In the genomic region with DNA sequence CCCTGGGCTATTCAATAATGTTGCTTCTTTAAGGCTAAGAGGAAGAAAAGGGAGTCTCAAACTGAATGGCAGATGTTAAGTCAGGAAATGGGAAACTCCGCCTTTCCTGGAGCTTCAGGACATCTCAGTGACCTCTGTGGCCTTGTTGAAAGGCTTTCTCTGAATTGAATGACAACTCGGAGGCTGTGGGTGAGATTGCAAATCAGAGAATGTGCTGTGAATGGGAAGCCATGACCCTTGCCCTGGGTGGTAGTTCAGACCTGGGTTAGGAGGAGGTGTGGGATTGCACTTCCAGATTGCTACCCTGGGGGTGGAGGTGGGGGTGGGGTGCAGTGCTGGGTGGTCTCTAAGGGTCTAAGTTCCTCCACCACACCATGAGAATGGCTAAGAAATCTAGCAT, we compare ENCODE assay signal across 10 mouse cellular contexts.
A peak's percentile ranks its signal among the peaks of the same experiment; 100 is the strongest.
DNase-seq lines count a peak whose midpoint lies in the region; ATAC-seq and TF ChIP-seq lines count a peak whose summit lies in the region.
"Had no signal": no experiment of that assay in that cellular context is flagged by ENCODE, and none has a peak within 500 bp of the region (broad histone marks: within the 10 kb centered on the region; RNA-seq: fewer than 3 reads in every experiment).

No protein-coding gene starts in this region.

- peak overlapping the region; percentile 6; the same call in 1 of the 2 replicates for H3K27ac ChIP-seq in midbrain, embryonic 13.5 days
- no peak overlapping the region for H3K27ac ChIP-seq in midbrain, embryonic 15.5 days
- 0 out of 2 replicates have a peak overlapping the region, but pooled peaks have one; percentile 6 for H3K27ac ChIP-seq in kidney, postnatal 0 days
- peak overlapping the region; percentile 71 for H3K27ac ChIP-seq in stomach, embryonic 16.5 days (ENCODE audit: low read length)
- H3K27ac ChIP-seq: macrophage had no signal

- TF ChIP-seq CTCF in kidney, postnatal 0 days (IDR thresholded peaks at IDR 0.05; ENCODE audit: low read depth): no peak

- H3K9ac ChIP-seq in midbrain, embryonic 13.5 days (replicated peaks): no peak overlapping the region
- no peak overlapping the region for H3K9ac ChIP-seq in midbrain, embryonic 15.5 days
- H3K9ac ChIP-seq in kidney, postnatal 0 days (ENCODE audit: low read depth, low read length): no peak overlapping the region
- no peak overlapping the region for H3K9ac ChIP-seq in stomach, embryonic 16.5 days (ENCODE audit: low read length)

- no peak for ATAC-seq in midbrain, embryonic 13.5 days
- no peak for ATAC-seq in midbrain, embryonic 15.5 days (replicated peaks)
- ATAC-seq in kidney, postnatal 0 days (replicated peaks; ENCODE audit: low FRiP score, low read depth): no peak
- ATAC-seq in stomach, embryonic 16.5 days (ENCODE audit: insufficient read depth, low FRiP score): 0 out of 2 replicates have a peak, but pooled peaks have one; percentile 33
- ATAC-seq: Patski had no signal

- H3K9me3 ChIP-seq in midbrain, embryonic 13.5 days: no peaks in the 10 kb centered on the region
- H3K9me3 ChIP-seq in midbrain, embryonic 15.5 days: no peaks in the 10 kb centered on the region
- H3K9me3 ChIP-seq in kidney, postnatal 0 days (replicated peaks; ENCODE audit: low read length): no peaks in the 10 kb centered on the region
- no peaks in the 10 kb centered on the region for H3K9me3 ChIP-seq in stomach, embryonic 16.5 days (replicated peaks; ENCODE audit: control insufficient read depth, low read length)

- H3K36me3 ChIP-seq in midbrain, embryonic 13.5 days: no peaks in the 10 kb centered on the region
- H3K36me3 ChIP-seq in midbrain, embryonic 15.5 days (replicated peaks): no peaks in the 10 kb centered on the region
- no peaks in the 10 kb centered on the region for H3K36me3 ChIP-seq in kidney, postnatal 0 days (ENCODE audit: insufficient read depth, low read length)
- H3K36me3 ChIP-seq in stomach, embryonic 16.5 days (ENCODE audit: control insufficient read depth, insufficient read depth, low read length): no peaks in the 10 kb centered on the region

- WGBS in midbrain, embryonic 13.5 days: 4% methylated on average over 2 of the region's 2 CpGs
- 7% methylated on average over 2 of the region's 2 CpGs for whole genome bisulfite sequencing in midbrain, embryonic 15.5 days
- 22% methylated on average over 2 of the region's 2 CpGs for WGBS in kidney, postnatal 0 days
- WGBS in stomach, embryonic 16.5 days: 18% methylated on average over 2 of the region's 2 CpGs

- no peak overlapping the region for H3K4me3 ChIP-seq in midbrain, embryonic 13.5 days (replicated peaks)
- no peak overlapping the region for H3K4me3 ChIP-seq in midbrain, embryonic 15.5 days
- H3K4me3 ChIP-seq in kidney, postnatal 0 days (replicated peaks; ENCODE audit: low read depth, low read length): no peak overlapping the region
- no peak overlapping the region for H3K4me3 ChIP-seq in stomach, embryonic 16.5 days (replicated peaks; ENCODE audit: low read length)

- DNase-seq in adrenal gland, adult 2 months: peak; percentile 43
- no peak for DNase-seq in adrenal gland, adult 18-20 months (ENCODE audit: low spot score in 2 of 2)
- peak; percentile 32 for DNase-seq in kidney, postnatal 0 days (ENCODE audit: low spot score)
- DNase-seq in left cerebral cortex, adult 9 months (ENCODE audit: low spot score in 2 of 2): no peak
- DNase-seq in spleen, postnatal 14 days (ENCODE audit: low spot score in 2 of 2): no peak

- 0 out of 2 replicates have a peak, but pooled peaks cover 4% of the 10 kb centered on the region for H3K4me1 ChIP-seq in midbrain, embryonic 13.5 days (replicated peaks)
- H3K4me1 ChIP-seq in midbrain, embryonic 15.5 days: no peaks in the 10 kb centered on the region
- no peaks in the 10 kb centered on the region for H3K4me1 ChIP-seq in kidney, postnatal 0 days (replicated peaks; ENCODE audit: insufficient read depth, low read length)
- H3K4me1 ChIP-seq in stomach, embryonic 16.5 days (ENCODE audit: control insufficient read depth, insufficient read depth, low read length): peaks cover 3% of the 10 kb centered on the region; the same call in 1 of the 2 replicates

- H3K27me3 ChIP-seq in midbrain, embryonic 13.5 days: no peaks in the 10 kb centered on the region
- no peaks in the 10 kb centered on the region for H3K27me3 ChIP-seq in midbrain, embryonic 15.5 days (replicated peaks)
- H3K27me3 ChIP-seq in kidney, postnatal 0 days (ENCODE audit: insufficient read depth, low read length): no peaks in the 10 kb centered on the region
- no peaks in the 10 kb centered on the region for H3K27me3 ChIP-seq in stomach, embryonic 16.5 days (ENCODE audit: control insufficient read depth, insufficient read depth, low read length)
- H3K27me3 ChIP-seq: Patski had no signal

- no peak overlapping the region for H3K4me2 ChIP-seq in midbrain, embryonic 13.5 days (replicated peaks)
- H3K4me2 ChIP-seq in midbrain, embryonic 15.5 days: no peak overlapping the region
- H3K4me2 ChIP-seq in kidney, postnatal 0 days (ENCODE audit: low read length): no peak overlapping the region
- H3K4me2 ChIP-seq in stomach, embryonic 16.5 days (ENCODE audit: low read depth, low read length): no peak overlapping the region

Comparison
In these comparisons a context has a peak if more than half of its experiments do, and no peak if none do; other contexts are left out.
1. DNase-seq: peak in adrenal gland, adult 2 months (single experiment) and kidney, postnatal 0 days (single experiment); none in adrenal gland, adult 18-20 months (0 of 2), left cerebral cortex, adult 9 months (0 of 2) and spleen, postnatal 14 days (0 of 2).